In the genomic region with DNA sequence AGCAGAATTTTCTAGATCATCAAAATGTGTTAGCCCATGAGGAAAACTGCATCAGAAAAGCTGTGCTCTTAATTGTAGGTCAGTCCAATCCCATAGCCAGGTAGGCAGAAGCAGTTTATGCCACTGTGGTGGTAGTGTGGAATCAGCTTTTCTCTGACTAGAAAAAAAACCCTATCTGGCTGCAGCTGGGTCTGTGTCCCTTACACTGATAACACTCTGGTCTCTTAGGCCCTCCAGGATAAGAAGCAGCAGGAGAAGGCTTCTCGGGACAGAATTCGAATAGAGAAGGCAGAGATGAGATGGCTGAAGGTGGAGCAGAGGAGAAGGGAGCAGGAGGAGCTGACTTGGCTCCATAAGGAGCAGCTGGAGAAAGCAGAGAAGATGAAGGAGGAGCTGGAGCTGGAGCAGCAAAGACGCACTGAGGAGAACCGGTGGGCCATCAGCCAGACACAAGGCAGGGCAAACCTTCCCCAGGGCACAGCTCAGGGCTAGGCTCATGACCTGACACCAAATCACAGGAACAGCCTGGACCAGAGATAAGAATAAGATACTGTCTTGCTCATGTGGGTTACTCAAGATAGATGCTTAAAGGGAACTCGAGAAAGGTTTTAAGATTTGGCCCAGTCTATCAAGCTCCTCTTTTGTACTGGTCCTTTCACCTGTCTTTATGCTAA, we compare ENCODE assay signal across 18 mouse cellular contexts. TPM values are rescaled to one million over a fixed set of nuclear protein-coding genes. Genes with fewer than 3 reads are reported as not detected.
A peak's percentile ranks its signal among the peaks of the same experiment; 100 is the strongest.
DNase-seq lines count a peak whose midpoint lies in the region; ATAC-seq and TF ChIP-seq lines count a peak whose summit lies in the region.
"Had no signal": no experiment of that assay in that cellular context is flagged by ENCODE, and none has a peak within 500 bp of the region (broad histone marks: within the 10 kb centered on the region; RNA-seq: fewer than 3 reads in every experiment).

No protein-coding gene starts in this region.

- H3K9ac ChIP-seq in liver, embryonic 12.5 days: no peak overlapping the region
- H3K9ac ChIP-seq in liver, postnatal 0 days (replicated peaks): no peak overlapping the region
- H3K9ac ChIP-seq in MEL (ENCODE audit: control insufficient read depth, low read depth, low read length, poor library complexity, severe bottlenecking): no peak overlapping the region
- no peak overlapping the region for H3K9ac ChIP-seq in liver, embryonic 13.5 days
- H3K9ac ChIP-seq: embryonic facial prominence, embryonic 15.5 days; forebrain, embryonic 15.5 days; hindbrain, embryonic 14.5 days had no signal

- TF ChIP-seq RAD21 in MEL (IDR thresholded peaks at IDR 0.05; ENCODE audit: low read depth, low read length): no peak

- no peaks in the 10 kb centered on the region for H3K79me2 ChIP-seq in MEL (ENCODE audit: control insufficient read depth, insufficient read depth, low read length, poor library complexity)

- peak overlapping the region; percentile 29 for H3K4me2 ChIP-seq in liver, embryonic 12.5 days
- H3K4me2 ChIP-seq in liver, postnatal 0 days (ENCODE audit: low read depth, low read length): no peak overlapping the region
- 0 out of 2 replicates have a peak overlapping the region, but pooled peaks have one; percentile 4 for H3K4me2 ChIP-seq in liver, embryonic 13.5 days
- H3K4me2 ChIP-seq: forebrain, embryonic 15.5 days; hindbrain, embryonic 14.5 days had no signal

- 32% methylated on average over 5 of the region's 5 CpGs for WGBS in liver, embryonic 12.5 days (ENCODE audit: insufficient replicate concordance)
- 50% methylated on average over 5 of the region's 5 CpGs for WGBS in liver, postnatal 0 days (ENCODE audit: insufficient replicate concordance)
- WGBS in liver, embryonic 13.5 days (ENCODE audit: insufficient replicate concordance): 28% methylated on average over 5 of the region's 5 CpGs

- H3K4me3 ChIP-seq in liver, embryonic 12.5 days: no peak overlapping the region
- H3K4me3 ChIP-seq in liver, postnatal 0 days (ENCODE audit: low read depth, low read length): no peak overlapping the region
- no peak overlapping the region for H3K4me3 ChIP-seq in MEL (ENCODE audit: control insufficient read depth in 1 of 2, insufficient read depth in 1 of 2, low read depth in 2 of 2, low read length in 2 of 2)
- no peak overlapping the region for H3K4me3 ChIP-seq in liver, embryonic 13.5 days (replicated peaks)
- H3K4me3 ChIP-seq: embryonic facial prominence, embryonic 15.5 days; erythroblast, embryonic 14.5 days; forebrain, embryonic 15.5 days; heart, adult 2 months; hindbrain, embryonic 10.5 days had no signal

- no peak overlapping the region for H3K27ac ChIP-seq in liver, embryonic 12.5 days
- H3K27ac ChIP-seq in liver, postnatal 0 days (ENCODE audit: low read depth): no peak overlapping the region
- no peak overlapping the region for H3K27ac ChIP-seq in MEL (ENCODE audit: control insufficient read depth, low read depth, low read length)
- no peak overlapping the region for H3K27ac ChIP-seq in liver, embryonic 13.5 days
- H3K27ac ChIP-seq: embryonic facial prominence, embryonic 15.5 days; forebrain, embryonic 15.5 days; heart, adult 2 months; hindbrain, embryonic 10.5 days; hindbrain, embryonic 14.5 days had no signal

- no peaks in the 10 kb centered on the region for H3K9me3 ChIP-seq in liver, embryonic 12.5 days (replicated peaks)
- H3K9me3 ChIP-seq in liver, postnatal 0 days (ENCODE audit: low read length): no peaks in the 10 kb centered on the region
- H3K9me3 ChIP-seq in MEL (replicated peaks; ENCODE audit: insufficient read depth, low read length): no peaks in the 10 kb centered on the region
- H3K9me3 ChIP-seq in liver, embryonic 13.5 days (replicated peaks): no peaks in the 10 kb centered on the region
- H3K9me3 ChIP-seq: embryonic facial prominence, embryonic 15.5 days; forebrain, embryonic 15.5 days; hindbrain, embryonic 10.5 days had no signal

- TF ChIP-seq POLR2A in MEL (IDR thresholded peaks at IDR 0.05; ENCODE audit: control insufficient read depth in 1 of 2, insufficient read depth in 1 of 2, low read depth in 1 of 2, low read length in 2 of 2, poor library complexity in 1 of 2): no peak

- TF ChIP-seq CTCF in liver, postnatal 0 days (IDR thresholded peaks at IDR 0.05; ENCODE audit: low read depth): no peak
- TF ChIP-seq CTCF in MEL (IDR thresholded peaks at IDR 0.05 in 2 of 3, conservative IDR thresholded peaks at IDR 0.05 in 1 of 3; ENCODE audit: control insufficient read depth in 1 of 3, insufficient read depth in 1 of 3, low read depth in 2 of 3, low read length in 3 of 3, poor library complexity in 1 of 3, severe bottlenecking in 1 of 3): no peak

- intact Hi-C loops in left cerebral cortex, postnatal 4 days (cut with DNase I): no loop called here

- no peaks in the 10 kb centered on the region for H3K27me3 ChIP-seq in liver, embryonic 12.5 days (replicated peaks)
- H3K27me3 ChIP-seq in liver, postnatal 0 days (ENCODE audit: insufficient read depth, low read length): no peaks in the 10 kb centered on the region
- H3K27me3 ChIP-seq in MEL (ENCODE audit: control insufficient read depth in 1 of 2, insufficient read depth in 2 of 2, low read length in 2 of 2): no peaks in the 10 kb centered on the region; a peak in 1 of 4 replicates
- no peaks in the 10 kb centered on the region for H3K27me3 ChIP-seq in liver, embryonic 13.5 days
- H3K27me3 ChIP-seq: embryonic facial prominence, embryonic 15.5 days; forebrain, embryonic 15.5 days had no signal

- no peak for TF ChIP-seq EP300 in liver, postnatal 0 days (IDR thresholded peaks at IDR 0.05; ENCODE audit: low read depth)
- 0 out of 4 replicates have a peak, but pooled peaks of 1 of the 2 experiments have one; percentile 16 for TF ChIP-seq EP300 in MEL (IDR thresholded peaks at IDR 0.05; ENCODE audit: low read depth in 1 of 2, low read length in 2 of 2)

- peak; percentile 80 for ATAC-seq in liver, embryonic 12.5 days
- ATAC-seq in liver, postnatal 0 days: no peak
- ATAC-seq in liver, embryonic 13.5 days (ENCODE audit: low read depth): peak; percentile 85
- ATAC-seq in megakaryocyte progenitor cell, adult 5-6 weeks (replicated peaks; ENCODE audit: poor library complexity): peak; percentile 53
- ATAC-seq: forebrain, embryonic 15.5 days had no signal

- no peaks in the 10 kb centered on the region for H3K36me3 ChIP-seq in liver, embryonic 12.5 days
- H3K36me3 ChIP-seq in liver, postnatal 0 days (replicated peaks; ENCODE audit: insufficient read depth, low read length): no peaks in the 10 kb centered on the region
- H3K36me3 ChIP-seq in MEL (ENCODE audit: control insufficient read depth in 1 of 2, insufficient read depth in 2 of 2, low read length in 2 of 2): peaks cover 0 to 8% of the 10 kb centered on the region in 2 experiments; a peak in 2 of 4 replicates
- H3K36me3 ChIP-seq in liver, embryonic 13.5 days: no peaks in the 10 kb centered on the region
- H3K36me3 ChIP-seq: embryonic facial prominence, embryonic 15.5 days; forebrain, embryonic 15.5 days; hindbrain, embryonic 10.5 days had no signal

- peaks cover 41% of the 10 kb centered on the region for H3K4me1 ChIP-seq in liver, embryonic 12.5 days
- peaks cover 3% of the 10 kb centered on the region; the same call in 1 of the 2 replicates for H3K4me1 ChIP-seq in liver, postnatal 0 days (ENCODE audit: insufficient read depth)
- H3K4me1 ChIP-seq in MEL (ENCODE audit: control insufficient read depth in 1 of 2, insufficient read depth in 2 of 2, low read length in 2 of 2): peaks cover 4% of the 10 kb centered on the region in 2 experiments; a peak in 2 of 4 replicates
- H3K4me1 ChIP-seq in liver, embryonic 13.5 days (replicated peaks): peaks cover 42% of the 10 kb centered on the region
- H3K4me1 ChIP-seq: forebrain, embryonic 15.5 days had no signal

- no peak for DNase-seq in liver, postnatal 0 days
- DNase-seq in MEL (ENCODE audit: low read depth, low spot score): no peak
- DNase-seq in liver, embryonic 13.5 days: peak; percentile 33
- DNase-seq in left cerebral cortex, postnatal 4 days: no peak
- no peak for DNase-seq in cerebellum, postnatal 4 days (ENCODE audit: low spot score in 2 of 2)
- DNase-seq: adrenal gland, postnatal 14 days; cerebellum, adult 18-20 months; cerebellum, adult 9-11 months; cerebellum, postnatal 36 days; gastrocnemius, postnatal 10 days; heart, adult 2 months had no signal

TF ChIP-seq in MEL, 35 proteins besides CTCF, POLR2A, EP300 and RAD21 (continues in another document):
- TF ChIP-seq GATA1 (IDR thresholded peaks at IDR 0.05; ENCODE audit: low read depth, low read length) (peak; percentile 42; the same call in 1 of the 2 replicates), MAZ (IDR thresholded peaks at IDR 0.05; ENCODE audit: low read depth, low read length) (no peak), NELFE (IDR thresholded peaks at IDR 0.05; ENCODE audit: low read depth, low read length) (no peak), ZNF384 (IDR thresholded peaks at IDR 0.05; ENCODE audit: low read depth, low read length) (peak; percentile 37; the same call in 1 of the 2 replicates), TBP (IDR thresholded peaks at IDR 0.05; ENCODE audit: low read depth, low read length) (no peak), RCOR1 (IDR thresholded peaks at IDR 0.05; ENCODE audit: low read depth, low read length) (0 out of 2 replicates have a peak, but pooled peaks have one; percentile 23)

RNA-seq across cellular contexts. Expression of gene Sumo1, which starts 38.5 kb away (rescaled TPM):
- polyA plus RNA-seq in liver, embryonic 12.5 days (2016; fragmentation: Nextera tagmentation; extraction: Ambion mirVana): 199 and 208 TPM in 2 replicates
- 96.2 and 97.3 TPM in 2 replicates for polyA plus RNA-seq in liver, postnatal 0 days (2015; fragmentation: Nextera tagmentation; extraction: Ambion mirVana)
- total RNA-seq in MEL (2012; rRNA removed): 129 and 143 TPM in 2 replicates
- polyA plus RNA-seq in MEL (2012; ENCODE audit: insufficient read depth in 1 of 2, insufficient read length in 2 of 2, low read depth in 1 of 2, low replicate concordance in 2 of 2, missing spikeins in 1 of 2): 100 to 1,000 TPM in 1 of 2 experiments, not detected in 1; 131 TPM
- polyA plus RNA-seq in liver, embryonic 13.5 days (2015; fragmentation: Nextera tagmentation; extraction: Ambion mirVana): 186 and 213 TPM in 2 replicates
- total RNA-seq in megakaryocyte progenitor cell, adult 5-6 weeks (2015): 253 and 264 TPM in 2 replicates
- total RNA-seq in megakaryocyte progenitor cell, adult 5-6 weeks (2017): 142 and 171 TPM in 2 replicates
- 100 to 1,000 TPM; 104 to 111 TPM for total RNA-seq in left cerebral cortex, postnatal 4 days (2021)

RNA-seq across cellular contexts. Expression of gene Nop58, which starts 52.6 kb away (rescaled TPM):
- polyA plus RNA-seq in liver, embryonic 12.5 days (2016; fragmentation: Nextera tagmentation; extraction: Ambion mirVana): 274 and 282 TPM in 2 replicates
- polyA plus RNA-seq in liver, postnatal 0 days (2015; fragmentation: Nextera tagmentation; extraction: Ambion mirVana): 80.6 and 81.8 TPM in 2 replicates
- 513 and 590 TPM in 2 replicates for total RNA-seq in MEL (2012; rRNA removed)
- 1,000 to 10,000 TPM in 1 of 2 experiments, 100 to 1,000 TPM in 1; 474 to 1,828 TPM for polyA plus RNA-seq in MEL (2012; ENCODE audit: insufficient read depth in 1 of 2, insufficient read length in 2 of 2, low read depth in 1 of 2, low replicate concordance in 2 of 2, missing spikeins in 1 of 2)
- 226 and 278 TPM in 2 replicates for polyA plus RNA-seq in liver, embryonic 13.5 days (2015; fragmentation: Nextera tagmentation; extraction: Ambion mirVana)
- total RNA-seq in megakaryocyte progenitor cell, adult 5-6 weeks (2015): 199 and 204 TPM in 2 replicates
- 1,181 and 1,773 TPM in 2 replicates for total RNA-seq in megakaryocyte progenitor cell, adult 5-6 weeks (2017)
- 100 to 1,000 TPM in 1 of 2 experiments, 10 to 100 TPM in 1; 96.8 to 112 TPM for total RNA-seq in left cerebral cortex, postnatal 4 days (2021)
